Mouse (Mus musculus): Measurements from ENCODE around the gene Slc27a2. TPM values are rescaled to one million over a fixed set of nuclear protein-coding genes. Genes with fewer than 3 reads are reported as not detected.

Slc27a2 gene
- polyA plus RNA-seq, 1 experiment: 10.2 TPM

GRCm38 (mm10) chr2:126560094-126560493, 7.9 kb downstream of the Slc27a2 start:
- TF ChIP-seq POLR2A (IDR thresholded peaks at IDR 0.05; ENCODE audit: borderline replicate concordance, extremely low read depth, insufficient read depth, insufficient read length, poor library complexity, severe bottlenecking): no peak
- TF ChIP-seq CTCF (IDR thresholded peaks at IDR 0.05; ENCODE audit: borderline replicate concordance, extremely low read depth, insufficient read depth, insufficient read length): no peak
- no peak for DNase-seq (ENCODE audit: low read depth)

- peak; percentile 87 for DNase-seq (ENCODE audit: low read depth)
- no peak for TF ChIP-seq CTCF (IDR thresholded peaks at IDR 0.05; ENCODE audit: borderline replicate concordance, extremely low read depth, insufficient read depth, insufficient read length)
Measured at GRCm38 (mm10) chr2:126563411-126564105, 11.4 kb downstream of the Slc27a2 start.

DNA sequence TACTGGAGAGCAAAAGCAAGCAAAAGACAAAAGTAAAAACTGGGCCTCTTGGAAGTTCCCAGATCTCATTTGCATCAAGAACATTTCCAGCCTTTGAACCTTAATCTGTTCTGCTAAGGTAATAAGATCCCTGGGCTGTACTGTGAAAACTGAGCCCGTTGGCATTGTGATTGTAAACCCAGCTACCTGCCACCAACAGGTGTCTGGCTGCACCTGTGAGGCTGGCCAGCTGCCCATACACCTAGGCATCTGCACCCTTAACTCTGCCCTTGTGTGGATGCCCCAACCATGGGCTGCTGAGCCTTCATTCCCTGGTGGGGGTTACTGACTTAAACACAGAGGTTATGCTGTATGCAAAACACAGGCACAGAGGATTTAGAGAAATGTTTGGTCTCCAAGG, 20.0 kb downstream of the Slc27a2 start:
- DNase-seq (ENCODE audit: low read depth): no peak
- no peak for TF ChIP-seq POLR2A (IDR thresholded peaks at IDR 0.05; ENCODE audit: borderline replicate concordance, extremely low read depth, insufficient read depth, insufficient read length, poor library complexity, severe bottlenecking)
- TF ChIP-seq CTCF (IDR thresholded peaks at IDR 0.05; ENCODE audit: borderline replicate concordance, extremely low read depth, insufficient read depth, insufficient read length): no peak

DNA sequence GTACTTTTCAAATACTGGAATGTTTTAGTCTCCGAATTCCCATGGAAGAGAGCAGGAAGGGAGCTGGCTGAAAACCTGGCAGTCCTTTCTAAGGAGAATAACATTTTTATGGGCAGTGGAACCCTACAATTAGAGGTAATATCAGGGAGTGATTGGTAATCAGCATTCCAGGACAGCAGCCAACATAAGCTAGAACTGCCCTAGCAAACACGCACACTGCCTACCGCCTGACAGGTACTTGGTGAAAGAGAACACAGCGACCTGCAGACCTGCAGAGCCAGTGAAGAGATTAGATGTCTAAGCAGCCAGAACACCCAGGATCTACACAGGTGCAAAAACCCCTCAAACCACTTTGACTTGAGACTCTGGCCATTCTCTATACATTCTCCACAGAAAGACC, 20.5 kb downstream of the Slc27a2 start:
- TF ChIP-seq CTCF (IDR thresholded peaks at IDR 0.05; ENCODE audit: borderline replicate concordance, extremely low read depth, insufficient read depth, insufficient read length) (no peak), POLR2A (IDR thresholded peaks at IDR 0.05; ENCODE audit: borderline replicate concordance, extremely low read depth, insufficient read depth, insufficient read length, poor library complexity, severe bottlenecking) (no peak)
- no peak for DNase-seq (ENCODE audit: low read depth)

GRCm38 (mm10) chr2:126575391-126576176, 23.4 kb downstream of the Slc27a2 start:
- TF ChIP-seq CTCF (IDR thresholded peaks at IDR 0.05; ENCODE audit: borderline replicate concordance, extremely low read depth, insufficient read depth, insufficient read length) (no peak), POLR2A (IDR thresholded peaks at IDR 0.05; ENCODE audit: borderline replicate concordance, extremely low read depth, insufficient read depth, insufficient read length, poor library complexity, severe bottlenecking) (no peak)
- DNase-seq (ENCODE audit: low read depth): no peak

GRCm38 (mm10) chr2:126577362-126577761, 25.2 kb downstream of the Slc27a2 start:
- DNase-seq (ENCODE audit: low read depth): no peak
- TF ChIP-seq POLR2A (IDR thresholded peaks at IDR 0.05; ENCODE audit: borderline replicate concordance, extremely low read depth, insufficient read depth, insufficient read length, poor library complexity, severe bottlenecking): no peak
- no peak for TF ChIP-seq CTCF (IDR thresholded peaks at IDR 0.05; ENCODE audit: borderline replicate concordance, extremely low read depth, insufficient read depth, insufficient read length)

DNA sequence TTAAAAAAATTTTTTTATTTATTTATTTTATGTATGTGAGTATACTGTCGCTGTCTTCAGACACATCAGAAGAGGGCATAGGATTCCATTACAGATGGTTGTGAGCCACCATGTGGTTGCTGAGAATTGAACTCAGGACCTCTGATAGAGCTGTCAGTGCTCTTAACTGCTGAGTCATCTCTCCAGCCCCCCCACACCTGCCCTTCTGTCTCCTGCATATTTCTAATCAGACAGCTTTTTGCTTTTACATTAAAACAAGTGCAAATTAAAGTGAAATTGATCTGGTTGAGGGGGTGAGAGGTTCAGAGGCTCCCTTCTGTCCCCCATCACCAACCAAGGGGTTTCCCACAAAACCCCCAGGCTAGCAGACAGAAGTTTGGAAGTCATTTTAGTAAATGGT, 27.1 kb downstream of the Slc27a2 start:
- no peak for DNase-seq (ENCODE audit: low read depth)
- TF ChIP-seq POLR2A (IDR thresholded peaks at IDR 0.05; ENCODE audit: borderline replicate concordance, extremely low read depth, insufficient read depth, insufficient read length, poor library complexity, severe bottlenecking) (no peak), CTCF (IDR thresholded peaks at IDR 0.05; ENCODE audit: borderline replicate concordance, extremely low read depth, insufficient read depth, insufficient read length) (no peak)

DNA sequence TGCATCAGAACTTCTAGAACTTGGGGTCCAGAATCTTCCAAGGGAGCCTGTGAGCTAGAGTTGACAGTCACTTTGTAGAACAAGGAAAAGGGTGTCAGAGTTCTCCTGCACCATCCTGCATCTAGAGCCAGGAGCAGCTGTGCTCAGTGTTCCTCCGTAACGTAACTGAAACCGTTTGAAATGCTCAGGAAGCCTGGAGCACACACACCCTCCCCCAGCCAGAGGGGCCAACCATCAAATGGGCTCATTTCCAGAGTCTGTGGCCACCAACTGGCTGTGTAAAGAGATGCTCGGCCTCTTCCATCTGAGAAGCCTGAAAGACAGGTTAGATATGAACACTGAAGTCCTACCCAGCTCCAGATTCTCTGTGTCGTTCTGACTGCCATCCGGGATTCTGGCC, 31.8 kb downstream of the Slc27a2 start:
- no peak for TF ChIP-seq CTCF (IDR thresholded peaks at IDR 0.05; ENCODE audit: borderline replicate concordance, extremely low read depth, insufficient read depth, insufficient read length)
- TF ChIP-seq POLR2A (IDR thresholded peaks at IDR 0.05; ENCODE audit: borderline replicate concordance, extremely low read depth, insufficient read depth, insufficient read length, poor library complexity, severe bottlenecking): no peak
- DNase-seq (ENCODE audit: low read depth): no peak

DNA sequence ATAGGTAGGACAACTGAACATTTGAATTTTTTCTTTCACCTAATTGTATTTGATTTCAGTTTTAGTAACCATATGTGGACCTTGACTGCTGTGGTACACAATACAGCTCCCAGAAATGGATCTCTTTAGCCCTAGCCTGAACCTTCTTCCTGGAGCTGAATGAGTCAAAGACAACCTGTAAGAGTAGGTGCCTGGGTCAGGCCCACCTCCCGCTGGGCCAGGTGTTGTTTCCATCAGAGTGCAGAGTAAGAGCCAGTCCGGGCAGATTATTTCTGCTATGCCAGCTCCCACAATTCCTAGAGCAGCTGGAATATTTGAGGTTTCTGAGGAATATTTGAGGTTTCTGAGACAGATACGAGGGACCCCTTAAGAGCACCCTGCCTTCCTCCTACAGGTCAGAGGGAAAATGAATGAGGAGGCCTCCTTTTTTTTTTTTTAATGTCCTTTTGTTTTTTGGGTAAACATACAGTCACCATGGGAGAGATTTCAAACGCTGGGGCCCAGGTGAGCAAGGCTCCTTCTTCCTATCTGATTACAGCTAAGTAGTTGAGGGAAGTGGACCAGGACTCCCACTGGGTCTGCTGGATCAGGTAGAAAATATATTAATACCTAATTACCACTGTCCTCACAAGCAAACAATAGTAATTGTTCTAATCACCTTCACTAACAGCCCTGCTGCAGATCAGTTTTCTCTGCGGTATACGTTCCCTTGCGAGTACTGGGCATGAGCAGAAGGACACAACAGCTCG, 32.6 kb downstream of the Slc27a2 start:
- DNase-seq (ENCODE audit: low read depth): no peak
- TF ChIP-seq POLR2A (IDR thresholded peaks at IDR 0.05; ENCODE audit: borderline replicate concordance, extremely low read depth, insufficient read depth, insufficient read length, poor library complexity, severe bottlenecking): no peak
- no peak for TF ChIP-seq CTCF (IDR thresholded peaks at IDR 0.05; ENCODE audit: borderline replicate concordance, extremely low read depth, insufficient read depth, insufficient read length)

GRCm38 (mm10) chr2:126587468-126587867, 35.3 kb downstream of the Slc27a2 start:
- TF ChIP-seq CTCF (IDR thresholded peaks at IDR 0.05; ENCODE audit: borderline replicate concordance, extremely low read depth, insufficient read depth, insufficient read length) (no peak), POLR2A (IDR thresholded peaks at IDR 0.05; ENCODE audit: borderline replicate concordance, extremely low read depth, insufficient read depth, insufficient read length, poor library complexity, severe bottlenecking) (no peak)
- DNase-seq (ENCODE audit: low read depth): no peak

DNA sequence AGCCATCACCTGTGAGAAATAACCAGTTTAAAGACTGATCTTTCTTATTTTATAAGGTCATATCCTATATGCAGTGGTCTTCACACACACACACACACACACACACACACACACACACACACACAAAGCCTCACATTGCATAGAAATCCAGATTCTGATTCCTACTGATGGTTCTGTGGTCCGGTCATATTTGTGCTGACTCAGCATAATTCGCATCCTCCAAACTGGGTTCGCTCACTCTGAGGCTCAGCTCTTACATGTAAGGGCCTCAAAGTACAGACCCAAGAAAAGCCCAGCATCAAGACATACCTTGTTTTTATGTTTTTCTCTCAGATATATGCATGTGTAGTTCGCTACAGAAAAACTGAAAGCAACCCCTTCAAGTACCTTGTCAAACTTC, 39.1 kb downstream of the Slc27a2 start:
- TF ChIP-seq POLR2A (IDR thresholded peaks at IDR 0.05; ENCODE audit: borderline replicate concordance, extremely low read depth, insufficient read depth, insufficient read length, poor library complexity, severe bottlenecking) (no peak), CTCF (IDR thresholded peaks at IDR 0.05; ENCODE audit: borderline replicate concordance, extremely low read depth, insufficient read depth, insufficient read length) (no peak)
- no peak for DNase-seq (ENCODE audit: low read depth)
